Mouse (Mus musculus) liver, embryonic 14.5 days (tissue): ENCODE measurements around the gene Cd6. TPM values are rescaled to one million over a fixed set of nuclear protein-coding genes. Genes with fewer than 3 reads are reported as not detected.

Experiments used
- ATAC-seq: fragments of 200-750 bp; cut with Nextera tagmentation; 2 replicates; pipeline ENCODE4 v1.8.0; 2017; ENCODE audit warnings: moderate number of reproducible peaks, mild to moderate bottlenecking, moderate library complexity; ENCODE audit not compliant: insufficient read depth
- DNase-seq, 3 experiments: peaks; one replicate each; pipeline ENCODE4 v3.0.0-alpha.2; 2012 to 2013; ENCODE audit warnings: low read depth in 3 of 3, low spot score in 3 of 3
- H3K27ac ChIP-seq: fragments of 300-500 bp; sonication (generic); 2 replicates; pipeline ENCODE4 v1.5.1; 2014; ENCODE audit warnings: moderate library complexity, mild to moderate bottlenecking, control low read depth, inconsistent platforms
- H3K27me3 ChIP-seq: fragments of 300-500 bp; sonication (generic); 2 replicates; pipeline ENCODE4 v1.6.1; 2014; ENCODE audit warnings: mild to moderate bottlenecking, low read length, moderate library complexity; ENCODE audit not compliant: control insufficient read depth, insufficient read depth
- H3K36me3 ChIP-seq: fragments of 300-500 bp; sonication (generic); replicated peaks from 2 replicates; pipeline ENCODE4 v1.6.1; 2014; ENCODE audit warnings: low read depth; ENCODE audit not compliant: control insufficient read depth, insufficient read depth
- H3K4me1 ChIP-seq, 2 experiments: fragments of 200-500 bp in 1 of 2; fragments of 300-500 bp in 1 of 2; sonication (generic) in 1 of 2; replicated peaks; 2 replicates each; pipeline ENCODE4 v1.6.1; 2012 to 2014; ENCODE audit warnings: antibody characterized with exemption in 1 of 2, inconsistent platforms in 1 of 2, low read length in 1 of 2; ENCODE audit not compliant: control insufficient read depth in 2 of 2, insufficient read depth in 2 of 2
- H3K4me2 ChIP-seq: fragments of 300-500 bp; sonication (generic); 2 replicates; pipeline ENCODE4 v1.6.1; 2014; ENCODE audit warnings: low read depth, mild to moderate bottlenecking, control low read depth, moderate library complexity
- H3K4me3 ChIP-seq, 2 experiments: fragments of 200-500 bp in 1 of 2; fragments of 300-500 bp in 1 of 2; sonication (generic) in 1 of 2; 2 replicates each; pipeline ENCODE4 v1.5.1; 2012 to 2014; ENCODE audit warnings: low read depth in 2 of 2, low read length in 2 of 2, mild to moderate bottlenecking in 2 of 2, control low read depth in 1 of 2, inconsistent platforms in 1 of 2, moderate library complexity in 1 of 2; ENCODE audit not compliant: insufficient read depth in 1 of 2
- H3K9ac ChIP-seq: fragments of 300-500 bp; sonication (generic); replicated peaks from 2 replicates; pipeline ENCODE4 v1.6.1; 2014; ENCODE audit warnings: mild to moderate bottlenecking, control low read depth, moderate library complexity
- H3K9me3 ChIP-seq: fragments of 300-500 bp; sonication (generic); 2 replicates; pipeline ENCODE4 v1.6.1; 2016; ENCODE audit warnings: low read length, mixed read lengths; ENCODE audit not compliant: control insufficient read depth
- CTCF ChIP-seq: IDR thresholded peaks from 2 replicates; pipeline ENCODE4 v1.5.1; 2016; ENCODE audit warnings: antibody characterized with exemption, low read depth, control low read depth
- EP300 ChIP-seq: IDR thresholded peaks from 2 replicates; pipeline ENCODE4 v1.6.1; 2016; ENCODE audit warnings: antibody characterized with exemption, low read depth
- WGBS: fragments of 180-500 bp; shearing (Covaris S2); extraction: QIAGEN DNeasy Blood & Tissue Kit; methylation state at CpG from one replicate; pipeline ENCODE4 v1.1.7; 2014; ENCODE audit not compliant: insufficient replicate concordance; 5-methylcytosine and 5-hydroxymethylcytosine counted together
- polyA plus RNA-seq, 2 experiments: library from polyadenylated mRNA; depleted of rRNA in 1 of 2; stranded (reverse) in 1 of 2; unstranded in 1 of 2; fragments of >200 nt; fragmentation: Nextera tagmentation in 1 of 2; extraction: Ambion mirVana in 1 of 2; gene quantifications; 2 replicates each; pipeline versions ENCODE4 v1.2.1 to v1.2.3; 2012 to 2014

The Cd6 gene
- polyA plus RNA-seq, 2 experiments = not detected

GRCm38 (mm10) chr19:10751607-10752006 is 78.3 kb downstream of the Cd6 start:
- ATAC-seq (no peak), DNase-seq (no peak)
- no peak overlapping the region for H3K4me3 ChIP-seq
- H3K4me2 ChIP-seq = no peak overlapping the region
- no peaks in the 10 kb centered on the region for H3K4me1 ChIP-seq
- H3K36me3 ChIP-seq = no peaks in the 10 kb centered on the region
- TF ChIP-seq CTCF (no peak), EP300 (no peak)
- H3K9ac ChIP-seq = no peak overlapping the region
- no peaks in the 10 kb centered on the region for H3K9me3 ChIP-seq
- 74% methylated on average over 1 of the region's 1 CpGs for WGBS
- no peak overlapping the region for H3K27ac ChIP-seq
- H3K27me3 ChIP-seq = no peaks in the 10 kb centered on the region

DNA sequence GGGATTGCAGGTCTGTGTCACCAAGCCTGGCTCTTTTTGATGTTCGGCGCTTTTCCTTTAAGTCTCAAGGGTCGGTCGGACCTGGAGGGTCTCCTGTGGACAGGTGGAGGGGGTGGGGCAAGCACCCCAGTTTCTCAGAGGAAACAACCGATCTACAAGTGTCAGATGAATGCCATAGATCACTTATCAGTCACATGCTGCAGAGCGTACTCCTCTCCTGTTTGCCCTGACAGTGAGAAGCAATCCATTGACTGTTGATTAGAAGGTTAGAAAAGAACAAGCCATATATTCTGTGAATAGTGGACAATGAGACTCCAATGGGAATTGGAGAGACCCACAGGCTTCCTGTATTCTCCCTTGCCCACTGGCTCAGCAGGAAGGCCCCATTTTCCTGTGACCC is 79.7 kb downstream of the Cd6 start:
- Histone ChIP-seq H3K4me1 (no peaks in the 10 kb centered on the region), H3K4me3 (no peak overlapping the region), H3K9ac (no peak overlapping the region), H3K27ac (no peak overlapping the region), H3K9me3 (no peaks in the 10 kb centered on the region), H3K27me3 (no peaks in the 10 kb centered on the region), H3K36me3 (no peaks in the 10 kb centered on the region), H3K4me2 (no peak overlapping the region)
- no peak for ATAC-seq
- TF ChIP-seq CTCF (no peak), EP300 (no peak)
- WGBS = 60% methylated on average over 6 of the region's 6 CpGs
- DNase-seq = no peak

- DNase-seq (no peak), ATAC-seq (no peak)
- H3K4me1 ChIP-seq = no peaks in the 10 kb centered on the region
- no peak overlapping the region for H3K4me3 ChIP-seq
- TF ChIP-seq CTCF = no peak
- no peak for TF ChIP-seq EP300
- no peak overlapping the region for H3K27ac ChIP-seq
- no peaks in the 10 kb centered on the region for H3K36me3 ChIP-seq
- H3K27me3 ChIP-seq = no peaks in the 10 kb centered on the region
- H3K9ac ChIP-seq = no peak overlapping the region
- H3K9me3 ChIP-seq = no peaks in the 10 kb centered on the region
- WGBS = 78% methylated on average over 6 of the region's 6 CpGs
- H3K4me2 ChIP-seq = no peak overlapping the region
These were observed 80.6 kb downstream of the Cd6 start for GRCm38 (mm10) chr19:10749295-10749694.

DNA sequence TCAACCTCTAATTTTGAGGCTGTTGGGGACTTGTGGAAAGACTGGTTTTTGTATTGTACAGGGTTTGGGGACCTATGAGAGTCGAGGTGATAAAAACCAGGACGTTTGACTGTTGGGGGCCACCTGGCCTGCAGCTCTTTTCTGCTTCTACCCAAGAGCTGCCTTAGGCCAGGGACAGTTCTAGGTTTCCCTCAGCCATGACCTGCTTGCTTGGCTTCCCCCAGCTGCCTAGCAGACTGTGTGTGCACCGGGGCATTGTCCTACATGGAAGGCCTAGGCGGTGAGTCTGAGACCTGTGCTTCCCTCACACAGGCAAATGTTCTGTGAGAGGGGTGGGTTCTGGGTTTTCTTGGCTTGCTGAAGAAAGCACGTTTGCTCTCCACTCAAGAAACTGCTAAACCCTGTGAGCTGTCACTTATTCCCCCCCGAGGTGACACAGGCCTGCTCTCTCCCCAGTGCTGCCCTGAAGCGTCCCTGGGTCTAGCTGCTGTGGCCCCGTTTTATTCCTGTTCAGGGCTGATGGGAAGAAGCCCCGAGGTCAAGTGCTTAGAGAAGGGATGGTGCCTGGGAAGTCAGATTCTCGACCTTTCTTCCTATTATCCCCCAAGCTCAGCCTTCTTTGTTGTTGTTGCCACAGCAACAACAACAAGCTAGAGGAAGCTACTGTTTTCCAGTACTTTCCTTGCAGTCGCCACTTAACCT is 81.3 kb downstream of the Cd6 start:
- 49% methylated on average over 11 of the region's 11 CpGs for WGBS
- ATAC-seq (no peak), DNase-seq (no peak)
- Histone ChIP-seq H3K4me1 (no peaks in the 10 kb centered on the region), H3K9me3 (no peaks in the 10 kb centered on the region), H3K4me3 (no peak overlapping the region), H3K9ac (no peak overlapping the region), H3K4me2 (no peak overlapping the region), H3K27ac (no peak overlapping the region), H3K36me3 (no peaks in the 10 kb centered on the region), H3K27me3 (no peaks in the 10 kb centered on the region)
- TF ChIP-seq CTCF (no peak), EP300 (no peak)

DNA sequence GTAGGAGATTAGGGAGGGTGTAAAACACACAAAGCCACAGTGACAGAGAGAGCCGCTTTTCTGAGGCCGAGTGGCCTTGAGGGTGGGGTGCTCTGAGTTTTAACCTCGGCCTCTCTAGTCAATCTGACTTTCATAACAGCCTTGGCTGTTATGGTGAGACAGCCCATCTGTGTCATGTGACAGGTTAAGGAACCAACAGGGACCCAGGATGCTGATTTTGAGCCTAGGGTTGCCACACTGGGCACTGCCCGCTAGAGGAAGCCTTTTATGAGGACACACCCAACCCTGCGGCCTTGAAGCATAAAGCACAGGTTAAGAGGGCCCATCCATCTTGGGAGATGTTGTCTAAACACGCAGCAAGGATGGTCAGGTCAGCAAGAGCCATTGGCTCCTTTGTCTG is 82.1 kb downstream of the Cd6 start:
- no peaks in the 10 kb centered on the region for H3K27me3 ChIP-seq
- 66% methylated on average over 6 of the region's 6 CpGs for WGBS
- no peak for DNase-seq
- no peak overlapping the region for H3K9ac ChIP-seq
- ATAC-seq = no peak
- no peak for TF ChIP-seq CTCF
- no peak for TF ChIP-seq EP300
- no peaks in the 10 kb centered on the region for H3K36me3 ChIP-seq
- no peak overlapping the region for H3K27ac ChIP-seq
- no peak overlapping the region for H3K4me3 ChIP-seq
- H3K4me1 ChIP-seq = no peaks in the 10 kb centered on the region
- no peaks in the 10 kb centered on the region for H3K9me3 ChIP-seq
- H3K4me2 ChIP-seq = no peak overlapping the region
